Mouse (Mus musculus): ENCODE data around the gene Rtl8b.
A peak's percentile ranks its signal among the peaks of the same experiment; 100 is the strongest.
"Not testable (repeated sequence)": the region's sequence is repeated elsewhere in the genome, so short reads cannot be mapped to it uniquely, and the experiment has no call there.

The Rtl8b gene

DNA sequence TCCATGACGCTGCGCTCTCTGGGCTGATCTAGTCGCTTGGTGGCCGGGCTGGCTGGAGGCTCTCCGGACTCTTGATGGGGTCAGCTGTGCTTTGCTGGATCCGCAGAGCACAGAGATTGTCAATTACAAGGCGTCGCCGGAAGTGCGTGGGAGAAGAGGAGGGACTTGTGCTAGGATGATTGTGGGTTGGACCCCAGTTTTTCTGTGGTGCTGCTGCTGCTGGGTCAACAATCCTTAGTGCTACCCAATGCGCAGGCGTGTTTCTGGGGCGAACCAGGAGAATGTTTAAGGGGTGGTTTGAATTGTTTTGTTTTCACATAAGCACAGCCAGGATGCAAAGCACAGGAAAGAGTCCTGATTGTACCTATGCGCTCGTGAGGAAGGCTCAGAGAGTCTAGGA is at the start of gene Rtl8b:
Gene Rtl8b (minus strand): TSS at position 115 of the 400 bp plus-strand sequence.
- peak; percentile 91 to 93 for DNase-seq (ENCODE audit: low spot score in 2 of 2)

DNA sequence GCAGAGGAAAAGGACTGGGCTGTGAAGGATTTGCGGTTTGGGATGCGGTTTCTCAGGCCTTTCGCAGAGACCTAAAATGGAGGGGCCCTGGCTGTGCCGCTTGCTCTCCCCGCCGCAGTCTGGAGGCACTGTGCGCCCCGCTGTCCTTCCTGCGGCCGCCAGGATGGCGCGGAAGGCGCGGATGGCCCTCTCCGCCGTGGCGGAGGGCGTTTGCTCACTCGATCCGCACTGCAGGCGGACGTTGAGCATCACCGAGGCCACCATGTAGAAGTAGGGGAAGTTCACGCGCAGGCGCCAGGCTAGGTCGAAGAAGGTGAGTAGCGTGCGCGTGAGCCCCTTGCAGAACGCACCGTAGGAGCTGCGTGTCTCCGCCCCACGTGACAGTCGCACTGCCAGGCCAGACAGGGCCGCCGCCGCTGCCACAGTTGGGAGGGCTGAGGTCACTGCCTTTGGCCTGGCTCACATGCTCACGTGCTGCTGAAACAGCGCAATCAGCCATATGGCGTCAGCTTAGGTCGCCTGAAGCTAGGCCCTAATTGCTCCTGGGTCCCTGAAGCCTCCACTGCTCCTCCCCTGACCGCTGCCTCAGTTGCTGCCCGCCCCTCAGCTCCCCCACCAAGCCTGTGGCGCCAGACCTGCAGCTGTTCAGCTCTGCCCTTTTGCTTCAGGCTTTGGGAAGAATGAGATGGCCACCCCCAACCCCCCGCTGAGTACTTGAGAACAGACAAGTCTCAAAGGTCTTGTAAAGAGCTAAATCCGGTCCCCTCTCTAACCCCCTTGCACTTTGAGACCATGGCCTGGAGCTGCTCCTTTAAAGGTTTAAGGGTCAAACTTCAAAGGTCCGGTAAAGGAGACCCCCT is 46.3 kb upstream of the Rtl8b start:
- DNase-seq (ENCODE audit: low spot score in 2 of 2), result peak; percentile 47 to 54

DNA sequence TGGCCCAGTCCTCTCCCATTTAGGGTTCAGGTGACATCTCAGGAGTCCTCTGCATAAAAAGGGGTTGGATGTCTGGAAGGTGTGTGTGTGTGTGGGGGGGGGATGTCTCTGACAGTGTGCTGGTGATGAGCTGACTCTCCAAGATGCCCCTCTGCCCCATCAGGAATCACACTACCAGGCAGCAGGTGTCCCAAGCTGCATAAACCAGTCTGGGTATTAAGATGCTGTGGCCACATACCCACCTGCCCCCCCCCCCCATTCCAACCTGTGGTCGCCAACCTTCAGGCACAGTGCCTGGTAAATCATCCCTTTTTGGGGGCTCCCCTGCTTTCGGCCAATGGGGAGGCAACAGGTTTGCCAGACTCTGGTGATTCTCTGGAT is 45.7 kb upstream of the Rtl8b start:
- DNase-seq (ENCODE audit: low spot score in 2 of 2), result no peak

DNA sequence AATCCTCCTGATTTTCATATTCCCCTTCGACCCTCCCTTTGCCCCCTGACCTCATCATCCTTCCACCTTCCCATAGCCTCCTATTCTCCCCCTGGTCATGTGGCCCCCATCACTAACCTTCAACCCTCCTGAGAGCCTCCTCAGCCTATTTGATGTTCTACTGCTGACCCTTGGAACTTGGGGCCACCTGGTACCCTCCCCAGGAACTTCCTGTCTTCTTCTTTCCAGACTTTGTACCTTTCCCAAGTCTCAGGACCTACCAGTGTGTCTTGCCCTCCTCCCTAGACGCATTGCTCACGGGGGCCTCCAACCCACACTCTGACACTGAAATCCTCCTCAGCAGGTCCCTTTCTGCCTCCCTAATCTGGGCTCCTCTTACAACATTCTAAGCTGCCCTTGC is 32.5 kb upstream of the Rtl8b start:
- no peak for DNase-seq (ENCODE audit: low spot score in 2 of 2)

DNA sequence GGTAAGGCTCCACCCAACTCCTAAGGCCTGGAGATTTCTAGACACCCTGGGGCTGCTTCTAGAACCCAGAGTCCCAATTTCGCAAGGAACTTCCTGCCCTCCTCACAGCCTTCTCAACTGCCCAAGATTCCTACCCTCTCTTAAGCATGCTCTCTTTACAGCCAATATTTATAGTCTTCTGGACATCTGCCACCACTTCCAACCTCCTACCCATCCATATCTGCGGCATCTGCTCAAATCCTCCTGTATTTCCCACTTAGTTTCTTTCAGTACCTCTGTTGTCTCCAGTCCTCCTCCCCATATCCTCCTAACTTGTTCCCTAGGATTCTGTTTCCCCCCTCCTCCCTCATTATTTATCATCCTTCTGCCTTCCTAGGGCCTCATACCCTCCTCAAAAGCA is 29.0 kb upstream of the Rtl8b start:
- no peak for DNase-seq (ENCODE audit: low spot score in 2 of 2)

DNA sequence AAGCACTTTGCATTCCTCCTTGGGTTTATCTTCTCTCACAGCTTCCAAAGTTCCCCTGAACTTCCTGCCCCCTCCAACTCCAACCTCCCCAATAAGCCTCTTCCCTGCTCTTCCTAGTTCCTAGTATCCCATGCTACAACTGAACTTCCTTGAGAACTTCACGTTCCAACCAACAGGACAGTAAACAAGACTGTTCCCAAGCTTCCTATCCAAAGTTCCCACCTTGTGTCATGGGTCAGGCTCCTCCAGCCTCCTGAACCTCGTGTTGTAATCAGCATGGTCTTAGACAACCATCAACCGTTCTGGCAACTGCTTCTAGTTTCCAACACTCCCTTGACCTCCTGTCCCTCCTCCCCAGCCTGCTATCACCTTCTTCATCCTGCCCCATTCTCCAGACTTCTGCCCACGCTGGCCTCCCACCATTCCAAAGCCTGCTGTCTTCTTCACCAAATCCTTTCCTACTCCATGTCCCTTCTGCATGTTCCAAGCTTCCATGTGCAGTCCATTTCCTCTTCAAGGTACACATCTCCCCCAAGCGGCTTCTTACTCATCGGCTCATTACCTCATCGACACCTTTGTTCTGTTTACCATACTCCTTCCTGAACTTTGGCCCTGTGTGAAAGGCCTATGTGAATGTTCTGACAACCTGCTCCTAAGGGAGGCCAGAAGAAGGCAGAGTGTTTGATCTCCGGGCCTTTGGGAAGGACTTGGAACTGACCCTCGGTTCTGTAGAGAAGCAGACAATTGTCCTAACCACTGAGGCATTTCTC is 24.0 kb upstream of the Rtl8b start:
- no peak for DNase-seq (ENCODE audit: low spot score in 2 of 2)

DNA sequence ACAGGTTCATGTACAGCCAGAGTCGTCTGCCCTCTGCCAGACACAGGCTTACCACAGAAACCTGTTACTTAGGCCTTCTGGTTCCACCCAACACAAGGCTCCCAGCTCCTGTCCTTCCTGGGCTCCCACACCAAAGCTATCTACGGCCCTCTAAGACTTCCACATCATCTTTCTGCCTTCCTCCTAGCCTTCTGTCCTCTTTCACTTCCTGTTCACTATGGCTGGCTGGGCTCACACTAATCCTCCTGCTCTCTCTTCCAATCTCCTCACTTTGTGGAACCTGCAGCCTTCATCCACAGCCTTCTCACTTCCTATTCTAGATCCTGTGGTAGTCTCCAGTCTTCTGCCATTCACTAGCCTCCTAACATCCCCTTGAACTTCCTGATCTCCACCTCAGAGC is 22.9 kb upstream of the Rtl8b start:
- no peak for DNase-seq (ENCODE audit: low spot score in 2 of 2)

DNA sequence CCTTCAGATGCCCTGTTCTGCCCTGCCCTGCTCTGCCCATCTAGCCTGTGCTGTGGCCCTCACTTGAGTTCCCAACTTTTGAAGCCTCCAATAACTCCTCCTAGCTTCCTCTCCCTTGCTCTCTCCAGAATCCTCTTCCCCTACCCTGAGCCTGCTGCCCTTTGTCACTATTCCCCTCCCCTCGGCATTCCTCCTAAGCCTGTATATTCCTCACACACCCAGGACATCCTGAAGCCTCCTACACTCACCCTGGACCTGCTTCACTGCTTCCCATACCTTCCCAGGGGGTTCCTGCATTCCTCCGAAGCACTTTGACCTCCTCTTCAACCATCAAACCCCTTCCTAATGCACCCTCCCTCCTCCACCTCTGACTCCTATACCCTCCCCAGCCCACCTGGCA is 21.9 kb upstream of the Rtl8b start:
- no peak for DNase-seq (ENCODE audit: low spot score in 2 of 2)

DNA sequence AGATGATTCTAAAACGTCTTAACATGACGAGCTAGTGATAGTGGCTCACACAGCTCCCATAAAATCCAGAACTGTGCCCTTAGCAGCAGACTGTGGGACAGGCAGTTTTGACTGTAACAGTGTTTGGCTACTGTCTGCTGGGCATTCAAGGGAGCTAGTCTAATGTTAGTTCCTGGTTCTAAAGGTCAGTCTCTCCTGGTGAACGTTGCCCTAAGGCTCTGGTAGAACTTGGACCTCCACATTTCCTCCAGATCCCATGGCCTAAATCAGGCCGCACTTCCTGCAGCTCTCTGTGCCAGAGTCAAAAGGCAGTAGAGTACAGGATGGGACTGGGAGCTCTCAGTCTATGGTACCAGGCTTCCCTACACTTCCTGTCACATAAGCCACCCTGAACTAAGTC is 14.5 kb upstream of the Rtl8b start:
- not testable (repeated sequence) for DNase-seq (ENCODE audit: low spot score in 2 of 2)

DNA sequence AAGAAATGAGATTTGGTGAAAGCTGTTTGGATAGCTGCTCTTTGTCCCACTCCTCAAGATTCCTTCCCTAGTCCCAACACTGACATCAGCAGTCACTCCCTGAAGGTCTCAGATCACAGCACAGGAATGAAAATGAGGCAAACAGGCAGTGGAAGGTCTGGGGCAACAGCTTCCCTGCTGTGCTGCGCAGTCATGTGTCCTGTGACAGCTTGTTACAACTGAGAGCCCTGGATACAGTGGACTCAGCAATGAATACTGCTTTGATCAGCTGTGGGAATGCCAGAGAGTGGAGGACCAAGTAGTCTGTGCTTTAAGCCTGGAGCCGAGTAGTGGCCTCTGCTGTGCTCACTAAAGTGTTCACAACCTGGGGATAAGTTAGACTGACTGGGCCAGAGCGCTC is 12.4 kb upstream of the Rtl8b start:
- DNase-seq (ENCODE audit: low spot score in 2 of 2), result not testable (repeated sequence)

DNA sequence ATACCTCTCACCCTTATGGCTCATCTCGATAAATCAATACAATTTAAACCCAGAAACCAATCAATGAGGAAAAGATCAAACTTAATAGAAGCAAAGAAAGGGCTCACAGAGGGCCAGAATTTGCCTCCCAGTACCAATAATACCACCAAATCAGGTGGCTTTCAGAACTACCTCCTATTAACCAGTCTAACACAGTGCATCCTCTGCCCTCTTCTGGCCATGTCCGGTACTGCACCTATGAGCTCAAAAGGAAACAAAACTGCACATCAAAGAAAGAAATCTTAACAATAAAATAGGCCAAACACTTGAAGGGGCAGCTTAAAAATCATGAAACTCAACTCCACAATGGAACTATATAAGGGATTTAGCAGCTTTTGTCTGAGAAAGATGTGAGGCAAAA is 6.7 kb upstream of the Rtl8b start:
- DNase-seq (ENCODE audit: low spot score in 2 of 2), result peak; percentile 57 to 75

DNA sequence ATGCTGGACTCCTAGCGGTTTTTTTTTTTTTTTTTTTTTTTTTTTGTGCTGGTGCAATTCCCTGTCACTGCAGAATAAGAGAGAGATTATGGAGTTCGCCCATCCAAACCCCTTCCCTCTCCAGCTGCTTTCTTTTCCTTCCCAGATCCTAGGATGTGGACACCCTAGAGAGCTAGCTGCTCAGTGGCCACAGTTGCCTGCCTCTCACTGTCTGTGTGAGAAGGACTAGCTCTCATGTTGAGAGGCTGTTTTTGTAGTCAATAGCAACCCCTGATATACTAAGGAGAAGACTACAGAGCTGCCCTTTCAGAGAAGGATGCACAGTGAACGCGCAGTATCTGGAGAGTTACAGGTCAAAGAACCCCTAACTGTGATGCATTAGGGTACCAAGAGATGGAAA is 488 bp upstream of the Rtl8b start:
- not testable (repeated sequence) for DNase-seq (ENCODE audit: low spot score in 2 of 2)

DNA sequence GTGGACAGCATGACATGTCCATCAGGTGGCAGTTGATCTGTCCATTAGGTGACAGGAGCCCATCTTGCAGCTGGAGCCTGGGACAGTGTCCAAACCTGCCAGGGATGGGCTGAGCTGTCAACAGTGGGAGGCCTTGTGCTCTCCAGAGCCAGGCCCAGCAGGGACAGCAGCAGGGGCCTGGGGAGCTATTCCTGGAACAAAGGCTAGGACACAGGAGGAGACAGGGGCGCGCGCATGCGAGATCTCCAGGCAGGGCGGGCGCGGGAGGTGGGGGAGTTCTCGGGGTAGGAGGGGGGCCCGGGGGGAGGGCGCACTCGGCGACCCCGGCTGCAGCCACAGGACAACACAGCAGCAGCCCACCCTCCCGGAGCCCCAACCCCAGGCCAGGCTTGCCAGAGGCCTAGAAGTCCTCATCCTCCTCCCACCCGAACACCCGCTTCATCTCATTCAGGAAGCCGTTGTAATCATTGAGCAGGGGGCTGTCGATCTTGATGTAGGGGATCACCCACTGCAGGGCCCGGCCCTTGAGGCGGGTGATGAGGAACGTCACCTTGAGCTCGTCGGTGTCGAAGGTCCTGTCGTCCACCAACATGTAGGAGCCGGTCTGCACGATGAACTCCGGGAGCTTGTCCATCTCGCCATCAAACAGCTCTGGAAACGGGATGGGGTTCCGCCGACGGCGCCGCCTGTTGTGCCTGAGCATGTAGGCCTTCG is 494 bp downstream of the Rtl8b start:
- not testable (repeated sequence) for DNase-seq (ENCODE audit: low spot score in 2 of 2)

DNA sequence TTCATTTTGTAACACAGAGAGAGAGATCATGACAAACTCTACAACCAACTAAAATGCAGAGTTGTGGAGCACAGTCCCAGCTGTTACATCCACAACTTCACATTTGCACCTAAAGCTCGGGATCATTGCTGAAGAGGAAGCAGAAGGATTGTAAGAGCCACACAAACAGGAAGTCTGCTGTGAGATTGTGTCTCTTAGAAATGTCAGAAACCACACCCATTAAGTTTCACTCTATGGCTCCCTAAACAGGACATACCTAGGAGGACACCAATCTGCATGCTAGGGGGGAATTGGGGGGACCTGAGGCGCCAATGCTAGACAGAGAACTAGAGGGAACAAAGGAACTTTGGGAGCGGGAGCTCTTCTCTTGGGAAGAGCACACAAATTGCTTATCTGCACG is 17.3 kb downstream of the Rtl8b start:
- not testable (repeated sequence) for DNase-seq (ENCODE audit: low spot score in 2 of 2)

DNA sequence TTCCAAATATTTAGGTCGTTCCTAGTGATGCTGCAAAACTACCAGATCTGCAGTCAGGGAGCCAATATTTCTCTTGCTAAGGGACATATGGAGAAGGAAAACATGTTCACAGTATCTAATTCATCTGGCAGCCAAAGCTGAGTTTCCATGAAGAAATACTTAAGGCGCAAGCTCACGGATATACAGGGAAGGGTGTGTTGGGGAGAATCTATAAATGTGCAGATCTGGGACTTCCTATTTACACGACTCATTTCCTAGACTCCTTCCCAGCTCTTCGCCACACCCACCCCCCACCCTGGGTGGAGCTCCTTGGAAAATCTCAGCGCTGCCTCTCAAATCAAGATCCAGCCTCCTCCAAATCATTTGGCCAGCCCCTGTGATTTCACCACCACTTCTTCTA is 24.3 kb downstream of the Rtl8b start:
- no peak for DNase-seq (ENCODE audit: low spot score in 2 of 2)

DNA sequence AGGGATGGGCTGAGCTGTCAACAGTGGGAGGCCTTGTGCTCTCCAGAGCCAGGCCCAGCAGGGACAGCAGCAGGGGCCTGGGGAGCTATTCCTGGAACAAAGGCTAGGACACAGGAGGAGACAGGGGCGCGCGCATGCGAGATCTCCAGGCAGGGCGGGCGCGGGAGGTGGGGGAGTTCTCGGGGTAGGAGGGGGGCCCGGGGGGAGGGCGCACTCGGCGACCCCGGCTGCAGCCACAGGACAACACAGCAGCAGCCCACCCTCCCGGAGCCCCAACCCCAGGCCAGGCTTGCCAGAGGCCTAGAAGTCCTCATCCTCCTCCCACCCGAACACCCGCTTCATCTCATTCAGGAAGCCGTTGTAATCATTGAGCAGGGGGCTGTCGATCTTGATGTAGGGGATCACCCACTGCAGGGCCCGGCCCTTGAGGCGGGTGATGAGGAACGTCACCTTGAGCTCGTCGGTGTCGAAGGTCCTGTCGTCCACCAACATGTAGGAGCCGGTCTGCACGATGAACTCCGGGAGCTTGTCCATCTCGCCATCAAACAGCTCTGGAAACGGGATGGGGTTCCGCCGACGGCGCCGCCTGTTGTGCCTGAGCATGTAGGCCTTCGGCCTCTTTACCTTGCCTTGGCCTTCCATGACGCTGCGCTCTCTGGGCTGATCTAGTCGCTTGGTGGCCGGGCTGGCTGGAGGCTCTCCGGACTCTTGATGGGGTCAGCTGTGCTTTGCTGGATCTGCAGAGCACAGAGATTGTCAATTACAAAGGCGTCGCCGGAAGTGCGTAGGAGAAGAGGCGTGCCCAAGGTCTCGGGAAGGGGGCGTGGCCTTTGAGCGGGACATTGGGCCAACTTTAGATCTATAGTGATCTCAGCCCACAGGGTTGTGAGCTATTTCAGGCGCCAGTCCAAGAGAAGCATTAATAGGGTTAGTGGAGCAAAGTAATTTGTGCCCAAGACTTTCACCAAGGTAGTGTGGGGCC is 26.9 kb downstream of the Rtl8b start, which contains the start of gene Rtl8a:
Gene Rtl8a (minus strand): TSS at position 703 of the 982 bp plus-strand sequence.
- DNase-seq (ENCODE audit: low spot score in 2 of 2), result peak; percentile 82 to 86

DNA sequence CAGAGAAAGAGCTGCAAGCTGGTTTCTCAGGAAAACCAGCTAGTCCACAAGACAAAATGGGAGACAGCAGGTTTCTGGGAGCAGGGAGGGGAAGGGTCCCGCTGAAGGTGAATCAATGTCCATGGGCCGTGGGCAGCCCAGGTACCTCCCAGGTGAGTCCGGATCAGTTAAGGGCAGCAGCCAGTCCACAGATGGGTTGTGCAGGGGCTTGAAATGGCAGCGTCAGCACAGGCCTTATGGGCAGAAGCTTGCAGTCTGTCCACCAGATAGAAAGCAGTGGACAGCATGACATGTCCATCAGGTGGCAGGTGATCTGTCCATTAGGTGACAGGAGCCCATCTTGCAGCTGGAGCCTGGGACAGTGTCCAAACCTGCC is 27.6 kb downstream of the Rtl8b start:
- DNase-seq (ENCODE audit: low spot score in 2 of 2), result peak in 1 of 2 experiments; percentile 19

DNA sequence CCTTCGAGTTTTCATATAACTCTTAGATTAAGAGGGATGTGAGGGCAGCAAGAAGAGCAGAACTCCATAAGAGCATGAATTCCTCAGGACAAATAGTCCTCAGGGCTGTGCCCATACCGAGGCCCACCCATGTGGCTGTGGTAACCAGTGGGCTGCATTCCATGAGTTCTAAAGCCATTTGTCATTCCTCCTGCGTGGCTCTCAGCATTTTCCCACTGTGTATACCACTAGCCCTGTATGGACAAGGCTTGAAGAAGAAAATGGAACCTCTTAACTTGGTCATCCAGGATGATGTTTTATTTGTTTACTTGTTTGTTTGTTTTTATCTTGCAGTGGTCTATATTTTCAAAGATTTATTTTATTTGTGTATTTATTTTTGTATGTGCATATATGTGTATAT is 32.1 kb downstream of the Rtl8b start:
- not testable (repeated sequence) for DNase-seq (ENCODE audit: low spot score in 2 of 2)

Measured in right cerebral cortex, postnatal 10 days (tissue).